Mouse (Mus musculus) forebrain, embryonic 11.5 days (tissue): ENCODE measurements around the gene Klhl29. TPM values are rescaled to one million over a fixed set of nuclear protein-coding genes. Genes with fewer than 3 reads are reported as not detected.
A peak's percentile ranks its signal among the peaks of the same experiment; 100 is the strongest.

Source experiments
- ATAC-seq: fragments of 200-750 bp; cut with Nextera tagmentation; replicated peaks from 2 replicates; pipeline ENCODE4 v1.8.0; 2017; ENCODE audit warnings: moderate TSS enrichment; ENCODE audit not compliant: low FRiP score
- DNase-seq: peaks from one replicate; pipeline ENCODE4 v3.0.0-alpha.2; 2017; ENCODE audit warnings: low spot score
- H3K27ac ChIP-seq: fragments of 300-500 bp; sonication (generic); 2 replicates; pipeline ENCODE4 v1.5.1; 2014; ENCODE audit warnings: low read depth, low read length
- H3K27me3 ChIP-seq: fragments of 300-500 bp; sonication (generic); 2 replicates; pipeline ENCODE4 v1.6.1; 2014; ENCODE audit warnings: mild to moderate bottlenecking, low read length, mixed read lengths; ENCODE audit not compliant: control insufficient read depth, insufficient read depth
- H3K36me3 ChIP-seq: fragments of 300-500 bp; sonication (generic); 2 replicates; pipeline ENCODE4 v1.6.1; 2014; ENCODE audit warnings: mild to moderate bottlenecking, low read length, moderate library complexity, mixed read lengths; ENCODE audit not compliant: control insufficient read depth, insufficient read depth
- H3K4me1 ChIP-seq: fragments of 300-500 bp; sonication (generic); replicated peaks from 2 replicates; pipeline ENCODE4 v1.6.1; 2014; ENCODE audit warnings: low read length, mixed read lengths; ENCODE audit not compliant: control insufficient read depth, insufficient read depth
- H3K4me2 ChIP-seq: fragments of 300-500 bp; sonication (generic); 2 replicates; pipeline ENCODE4 v1.6.1; 2014; ENCODE audit warnings: low read depth, mild to moderate bottlenecking, low read length, moderate library complexity, mixed read lengths; ENCODE audit not compliant: severe bottlenecking
- H3K4me3 ChIP-seq: fragments of 300-500 bp; sonication (generic); 2 replicates; pipeline ENCODE4 v1.5.1; 2014; ENCODE audit warnings: low read depth, low read length
- H3K9ac ChIP-seq: fragments of 300-500 bp; sonication (generic); 2 replicates; pipeline ENCODE4 v1.6.1; 2014; ENCODE audit warnings: low read length
- H3K9me3 ChIP-seq: fragments of 300-500 bp; sonication (generic); 2 replicates; pipeline ENCODE4 v1.6.1; 2016; ENCODE audit warnings: low read length, mixed read lengths; ENCODE audit not compliant: control insufficient read depth
- WGBS: fragments of 180-500 bp; shearing (Covaris S2); extraction: QIAGEN DNeasy Blood & Tissue Kit; methylation state at CpG from one replicate; pipeline ENCODE4 v1.1.7; 2014; 5-methylcytosine and 5-hydroxymethylcytosine counted together
- polyA plus RNA-seq: library from polyadenylated mRNA; unstranded; fragments of >200 nt; fragmentation: Nextera tagmentation; extraction: Ambion mirVana; gene quantifications from 2 replicates; pipeline ENCODE4 v1.2.1, GENCODE M21; 2014

The Klhl29 gene
- polyA plus RNA-seq: 3.8 and 4.0 TPM in 2 replicates

DNA sequence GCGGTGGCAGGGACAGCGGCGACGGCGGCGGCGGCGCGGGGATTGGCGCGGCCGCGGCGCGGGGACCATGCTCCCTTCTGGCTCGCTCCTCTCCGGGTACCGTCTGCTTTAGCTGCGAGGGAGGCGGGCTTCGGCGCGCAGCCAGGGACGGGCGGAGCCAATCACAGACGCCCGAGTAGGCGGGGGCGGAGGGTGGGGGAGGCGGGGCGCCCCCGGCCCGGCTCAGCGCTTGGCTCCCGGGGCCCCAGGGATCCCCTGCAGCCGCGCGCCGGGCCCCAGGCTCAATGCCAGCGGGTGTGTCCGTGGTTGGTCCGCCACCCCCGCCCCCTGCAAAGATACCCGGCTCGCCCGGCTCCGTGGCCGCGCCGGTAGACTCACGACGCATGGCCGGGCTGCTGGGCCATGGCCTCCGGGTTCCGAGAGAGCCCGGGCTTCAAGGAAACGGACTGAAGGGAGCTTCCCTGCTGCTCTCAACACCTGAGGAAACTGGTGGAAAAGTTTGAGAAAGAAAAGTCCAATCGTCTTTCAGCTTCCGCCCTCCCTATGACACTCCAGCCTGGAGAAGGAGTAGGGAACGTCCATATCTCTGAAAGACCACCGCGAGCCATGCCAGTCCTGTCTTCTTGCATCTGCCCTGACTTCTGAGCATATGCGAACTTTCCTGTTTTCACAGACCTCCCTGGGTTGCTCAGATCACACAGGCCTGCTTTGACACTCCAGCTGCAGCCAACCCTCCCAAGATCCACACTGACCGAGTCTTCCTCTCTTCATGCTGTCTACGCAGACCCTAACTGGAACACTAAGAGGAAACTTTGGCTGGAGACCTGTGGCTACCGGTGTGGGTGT is at the start of gene Klhl29:
Klhl29 (minus strand) TSS at position 67 of the 846 bp plus-strand sequence.
- H3K4me1 ChIP-seq: no peaks in the 10 kb centered on the region; the same call in 1 of the 2 replicates
- peaks cover 10% of the 10 kb centered on the region for H3K27me3 ChIP-seq
- 2% methylated on average over 54 of the region's 66 CpGs for WGBS

DNA sequence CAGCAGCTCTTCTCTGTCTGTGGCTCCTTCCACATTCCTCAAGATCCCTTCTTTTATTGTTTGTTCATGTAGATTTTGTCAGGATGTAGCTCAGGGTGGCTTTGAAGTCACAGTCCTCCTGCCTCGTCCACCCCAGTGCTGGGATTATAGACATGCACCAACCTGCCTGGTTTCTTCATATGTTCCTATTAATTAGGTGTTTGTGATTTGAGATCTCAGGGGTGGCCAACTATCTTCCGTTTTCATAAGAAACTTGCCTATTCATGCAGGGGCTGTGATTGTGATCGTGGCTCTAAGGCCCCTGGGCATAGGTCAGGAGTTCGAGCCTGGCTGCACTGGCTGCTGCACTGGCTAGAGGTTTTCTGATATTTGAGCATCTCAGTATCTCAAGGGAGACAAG is 49.8 kb upstream of the Klhl29 start:
- ATAC-seq (no peak), DNase-seq (no peak)
- Histone ChIP-seq H3K4me3 (no peak overlapping the region), H3K27ac (no peak overlapping the region), H3K9ac (no peak overlapping the region), H3K4me1 (0 out of 2 replicates have a peak, but pooled peaks cover 2% of the 10 kb centered on the region), H3K4me2 (no peak overlapping the region), H3K27me3 (no peaks in the 10 kb centered on the region), H3K9me3 (no peaks in the 10 kb centered on the region), H3K36me3 (no peaks in the 10 kb centered on the region)
- 68% methylated on average over 4 of the region's 4 CpGs for WGBS

More for the DNA sequence above, at the start of gene Klhl29:
- DNase-seq (peak; percentile 91), ATAC-seq (peak; percentile 96)
- Histone ChIP-seq H3K4me3 (peak within 1 kb of the TSS; percentile 68), H3K9ac (peak within 1 kb of the TSS; percentile 76), H3K36me3 (no peaks in the 10 kb centered on the region), H3K27ac (peak within 1 kb of the TSS; percentile 37), H3K4me2 (peak within 1 kb of the TSS; percentile 98), H3K9me3 (no peaks in the 10 kb centered on the region)

DNA sequence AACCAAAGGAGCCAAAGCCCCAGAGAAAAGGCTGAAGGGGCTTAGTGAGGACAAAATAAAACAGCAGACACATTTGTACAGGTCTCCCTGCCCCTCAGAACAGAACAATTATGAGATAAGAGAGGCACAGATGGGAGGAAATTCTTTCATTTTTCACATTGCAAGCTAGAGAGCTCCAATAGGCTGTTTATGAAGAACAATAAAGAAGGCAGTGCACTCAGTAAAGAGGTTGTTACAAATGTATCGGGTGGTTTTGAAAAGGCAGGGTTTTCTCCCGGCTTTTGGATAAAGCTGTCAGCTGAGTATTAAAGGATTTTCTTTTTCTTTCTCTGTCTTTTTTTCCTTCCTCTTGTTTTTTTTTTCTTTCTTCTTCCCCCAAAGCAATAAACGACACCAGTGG is 40.3 kb upstream of the Klhl29 start:
- H3K27ac ChIP-seq: no peak overlapping the region
- ATAC-seq: no peak
- no peak overlapping the region for H3K4me3 ChIP-seq
- no peaks in the 10 kb centered on the region for H3K27me3 ChIP-seq
- no peak overlapping the region for H3K9ac ChIP-seq
- 25% methylated on average over 3 of the region's 3 CpGs for WGBS
- no peaks in the 10 kb centered on the region; the same call in 1 of the 2 replicates for H3K4me1 ChIP-seq
- no peaks in the 10 kb centered on the region for H3K9me3 ChIP-seq
- no peaks in the 10 kb centered on the region for H3K36me3 ChIP-seq
- DNase-seq: no peak
- H3K4me2 ChIP-seq: no peak overlapping the region

DNA sequence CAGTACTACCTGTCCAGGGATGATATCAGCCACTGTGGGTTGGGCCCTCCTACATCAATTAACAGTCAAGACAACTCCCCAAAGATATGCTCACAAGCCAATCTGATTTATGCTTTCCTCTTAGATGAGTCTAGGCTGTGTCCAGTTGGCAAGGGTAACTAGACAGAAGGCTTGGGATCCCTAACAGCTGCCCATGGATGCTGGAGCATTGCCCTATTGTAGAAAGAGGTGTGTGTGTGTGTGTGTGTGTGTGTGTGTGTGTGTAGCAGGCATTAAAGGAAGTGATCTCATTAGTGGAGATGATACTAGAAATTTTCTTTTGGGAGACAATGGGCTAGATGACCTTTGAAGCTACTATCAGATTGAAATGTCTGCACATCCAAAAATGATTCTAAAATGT is 38.5 kb upstream of the Klhl29 start:
- Histone ChIP-seq H3K9ac (no peak overlapping the region), H3K9me3 (no peaks in the 10 kb centered on the region), H3K4me2 (no peak overlapping the region), H3K27me3 (no peaks in the 10 kb centered on the region), H3K4me1 (no peaks in the 10 kb centered on the region; the same call in 1 of the 2 replicates), H3K36me3 (no peaks in the 10 kb centered on the region), H3K27ac (no peak overlapping the region), H3K4me3 (no peak overlapping the region)
- ATAC-seq (no peak), DNase-seq (no peak)

DNA sequence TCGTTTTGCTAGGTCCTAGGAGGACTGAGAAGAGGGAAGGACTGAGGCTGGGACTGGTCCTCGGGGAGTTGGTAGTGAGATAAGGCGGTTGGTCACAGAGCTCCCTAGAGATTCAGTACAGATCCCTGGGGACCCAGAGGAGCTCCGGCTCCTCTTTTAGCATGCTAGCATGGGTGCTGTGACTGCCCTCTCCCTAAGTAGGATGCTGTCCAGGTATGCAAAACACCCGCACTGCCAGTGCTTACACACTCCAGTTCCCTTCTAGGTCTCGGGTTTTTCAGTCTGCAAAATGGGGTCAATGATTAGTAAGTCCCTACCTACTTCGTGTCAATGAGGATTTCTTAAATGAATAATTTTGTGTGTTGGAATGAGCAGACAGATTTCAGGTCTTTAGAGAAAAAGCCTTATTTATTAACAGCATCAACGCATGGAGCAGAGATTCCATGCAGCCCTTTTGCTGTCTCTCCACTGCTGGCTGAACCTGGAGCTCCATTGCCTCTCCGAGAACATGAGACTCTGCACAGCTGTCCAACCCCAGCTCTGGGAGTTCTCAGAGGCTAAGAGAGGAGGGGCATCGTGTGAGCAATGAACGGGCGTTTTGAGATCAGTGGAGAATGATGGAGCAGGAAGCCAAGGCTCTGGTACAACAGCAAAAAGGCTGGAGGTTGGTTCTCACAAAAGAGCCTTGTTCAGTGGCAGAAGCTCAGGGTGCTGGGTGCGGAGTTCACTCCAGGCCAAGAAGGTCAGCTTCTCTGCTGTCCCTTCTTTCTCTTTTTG is 36.5 kb upstream of the Klhl29 start:
- no peak overlapping the region for H3K4me2 ChIP-seq
- no peak overlapping the region for H3K4me3 ChIP-seq
- ATAC-seq (no peak), DNase-seq (no peak)
- no peaks in the 10 kb centered on the region; the same call in 1 of the 2 replicates for H3K4me1 ChIP-seq
- H3K36me3 ChIP-seq: no peaks in the 10 kb centered on the region
- WGBS: 81% methylated on average over 13 of the region's 13 CpGs
- H3K27ac ChIP-seq: no peak overlapping the region
- no peaks in the 10 kb centered on the region for H3K27me3 ChIP-seq
- H3K9ac ChIP-seq: no peak overlapping the region
- no peaks in the 10 kb centered on the region for H3K9me3 ChIP-seq

DNA sequence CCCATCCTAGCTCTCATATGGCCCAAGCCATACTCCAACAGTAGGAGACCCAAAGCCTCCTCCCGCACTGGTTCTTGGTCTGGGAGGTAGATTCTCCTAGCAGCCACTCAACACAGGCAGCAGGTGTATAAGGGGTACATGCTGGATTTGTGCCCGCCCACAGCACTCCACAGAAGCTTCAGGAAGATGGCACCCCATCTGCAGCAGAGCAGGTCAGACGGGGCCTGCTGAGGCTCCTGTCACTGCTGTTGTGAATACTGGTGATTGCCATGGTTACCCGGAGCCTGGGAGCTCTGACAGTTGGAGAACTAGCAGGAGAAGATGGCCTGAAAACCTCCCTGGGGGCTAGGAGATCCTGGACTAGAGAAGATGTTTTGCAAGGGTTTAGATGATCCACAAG is 35.9 kb upstream of the Klhl29 start:
- H3K4me1 ChIP-seq: no peaks in the 10 kb centered on the region
- H3K27ac ChIP-seq: no peak overlapping the region
- H3K4me2 ChIP-seq: no peak overlapping the region
- no peaks in the 10 kb centered on the region for H3K36me3 ChIP-seq
- no peak for ATAC-seq
- DNase-seq: no peak
- H3K9me3 ChIP-seq: no peaks in the 10 kb centered on the region
- H3K4me3 ChIP-seq: no peak overlapping the region
- H3K9ac ChIP-seq: no peak overlapping the region
- H3K27me3 ChIP-seq: no peaks in the 10 kb centered on the region
- WGBS: 84% methylated on average over 4 of the region's 4 CpGs

DNA sequence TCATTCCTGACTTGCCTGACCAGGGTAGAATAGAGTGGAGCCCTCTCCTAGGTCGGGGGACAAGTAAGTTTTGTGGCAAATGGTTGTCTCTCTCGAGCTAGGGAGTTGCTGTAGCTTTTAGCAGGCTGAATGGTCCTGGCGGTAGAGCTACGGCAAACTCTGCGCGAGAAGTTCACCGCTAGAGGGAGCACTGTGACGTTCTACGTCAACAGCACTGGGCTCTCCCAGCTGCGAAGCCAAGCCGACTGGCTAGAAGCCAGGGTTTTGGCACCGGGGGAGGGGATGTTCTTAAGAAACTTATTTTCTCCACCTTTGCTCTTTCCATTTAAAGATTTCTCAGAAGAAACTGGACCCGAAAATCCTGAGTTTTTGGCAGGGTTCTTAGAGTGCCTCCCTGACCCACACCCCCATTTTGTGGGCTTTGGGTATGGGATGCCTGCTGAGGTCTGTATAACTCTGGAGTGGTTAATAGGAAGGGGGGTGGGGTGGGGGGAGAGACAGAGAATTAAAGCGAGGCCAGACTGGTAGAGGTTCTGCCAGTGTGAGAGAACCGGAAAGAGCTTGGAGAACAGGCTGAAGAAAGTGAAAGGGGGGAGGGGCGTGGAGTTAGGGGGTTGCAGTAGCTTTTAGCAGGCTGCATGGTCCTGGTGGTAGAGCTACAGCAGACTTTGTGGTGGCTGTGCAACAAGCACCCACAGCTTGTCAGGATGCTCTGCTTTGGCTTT is 35.1 kb upstream of the Klhl29 start:
- 6% methylated on average over 16 of the region's 16 CpGs for WGBS
- no peak overlapping the region for H3K27ac ChIP-seq
- no peaks in the 10 kb centered on the region for H3K36me3 ChIP-seq
- H3K9me3 ChIP-seq: no peaks in the 10 kb centered on the region
- H3K27me3 ChIP-seq: no peaks in the 10 kb centered on the region
- DNase-seq: peak; percentile 91
- no peak overlapping the region for H3K4me3 ChIP-seq
- no peaks in the 10 kb centered on the region for H3K4me1 ChIP-seq
- ATAC-seq: peak; percentile 87
- H3K9ac ChIP-seq: peak overlapping the region; percentile 8; the same call in 1 of the 2 replicates
- 0 out of 2 replicates have a peak overlapping the region, but pooled peaks have one; percentile 34 for H3K4me2 ChIP-seq

DNA sequence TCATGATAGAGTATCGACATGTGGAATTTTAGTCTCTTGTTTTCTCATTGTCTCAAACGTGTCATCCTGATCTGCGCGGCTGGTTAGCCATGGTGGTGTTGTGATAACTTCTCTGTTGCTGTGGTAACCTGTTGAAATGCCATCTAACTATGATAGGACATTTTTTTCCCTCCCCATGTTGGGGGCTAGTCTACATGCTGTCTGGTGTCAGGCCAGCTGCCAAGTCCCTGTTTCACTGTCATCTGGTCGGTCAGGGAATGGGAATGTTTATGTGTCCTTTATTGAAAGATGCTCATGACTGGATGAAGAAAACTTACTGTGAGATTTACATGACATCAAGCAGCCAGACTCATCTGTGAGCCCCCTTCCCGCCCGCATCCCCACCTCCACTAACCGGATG is 31.7 kb upstream of the Klhl29 start:
- Histone ChIP-seq H3K4me2 (no peak overlapping the region), H3K27me3 (no peaks in the 10 kb centered on the region), H3K27ac (no peak overlapping the region), H3K9ac (no peak overlapping the region), H3K4me3 (no peak overlapping the region), H3K4me1 (no peaks in the 10 kb centered on the region), H3K36me3 (no peaks in the 10 kb centered on the region), H3K9me3 (no peaks in the 10 kb centered on the region)
- no peak for DNase-seq
- WGBS: 89% methylated on average over 8 of the region's 8 CpGs
- ATAC-seq: no peak
